Mouse (Mus musculus) inflammation-experienced regulatory T-cells, adult 6 months (primary cell): ENCODE results near the gene Zcwpw1. TPM values are rescaled to one million over a fixed set of nuclear protein-coding genes. Genes with fewer than 3 reads are reported as not detected.
"Not testable (repeated sequence)": the region's sequence is repeated elsewhere in the genome, so short reads cannot be mapped to it uniquely, and the experiment has no call there.

Source experiments
- ATAC-seq: one replicate; pipeline ENCODE4 v1.8.0; 2017
- polyA plus RNA-seq, 3 experiments: library from polyadenylated mRNA; unstranded; fragments of 100-300 nt; shearing (Covaris generic); gene quantifications; one replicate each; pipeline ENCODE4 v1.2.1; 2017

Gene Zcwpw1
- 10 to 100 TPM in 2 of 3 experiments, 1 to 10 TPM in 1; 4.7 to 12.0 (median 11.0) TPM for polyA plus RNA-seq

GRCm38 (mm10) chr5:137787151-137787928, at the start of gene Zcwpw1, which contains the start of gene Mepce:
Gene Zcwpw1 (plus strand): TSS chr5:137787798.
Gene Mepce (minus strand): TSS chr5:137787655.
- peak; percentile 66 for ATAC-seq

- no peak for ATAC-seq
Observed at GRCm38 (mm10) chr5:137738516-137738915, 49.1 kb upstream of the Zcwpw1 start.

GRCm38 (mm10) chr5:137739471-137739870, 48.1 kb upstream of the Zcwpw1 start:
- ATAC-seq, result no peak

- no peak for ATAC-seq
Observed at GRCm38 (mm10) chr5:137740506-137740905, 47.1 kb upstream of the Zcwpw1 start.

- ATAC-seq, result peak; percentile 36
Observed at GRCm38 (mm10) chr5:137741023-137741931, 46.3 kb upstream of the Zcwpw1 start, which contains the start of gene Nyap1. Gene Nyap1 (minus strand): TSS chr5:137741607.

GRCm38 (mm10) chr5:137742048-137742447, 45.5 kb upstream of the Zcwpw1 start:
- ATAC-seq, result no peak

- no peak for ATAC-seq
Observed at GRCm38 (mm10) chr5:137742836-137743235, 44.8 kb upstream of the Zcwpw1 start.

GRCm38 (mm10) chr5:137744197-137744596, 43.4 kb upstream of the Zcwpw1 start:
- ATAC-seq, result no peak

- ATAC-seq, result peak; percentile 78
Observed at GRCm38 (mm10) chr5:137745214-137746171, 42.1 kb upstream of the Zcwpw1 start, which contains the start of gene Tsc22d4. Gene Tsc22d4 (plus strand): TSS chr5:137745730.

- ATAC-seq, result peak; percentile 10
Observed at GRCm38 (mm10) chr5:137746282-137746850, 41.2 kb upstream of the Zcwpw1 start.

- no peak for ATAC-seq
Observed at GRCm38 (mm10) chr5:137746851-137747325, 40.7 kb upstream of the Zcwpw1 start.

- no peak for ATAC-seq
Observed at GRCm38 (mm10) chr5:137747326-137747961, 40.2 kb upstream of the Zcwpw1 start.

GRCm38 (mm10) chr5:137748130-137748770, 39.3 kb upstream of the Zcwpw1 start:
- no peak for ATAC-seq

- ATAC-seq, result peak; percentile 36
Observed at GRCm38 (mm10) chr5:137749196-137749836, 38.3 kb upstream of the Zcwpw1 start.

GRCm38 (mm10) chr5:137750212-137750611, 37.4 kb upstream of the Zcwpw1 start:
- ATAC-seq, result not testable (repeated sequence)

GRCm38 (mm10) chr5:137751221-137751887, 36.2 kb upstream of the Zcwpw1 start:
- no peak for ATAC-seq

- no peak for ATAC-seq
Observed at GRCm38 (mm10) chr5:137751988-137752387, 35.6 kb upstream of the Zcwpw1 start.

GRCm38 (mm10) chr5:137753111-137753832, 34.3 kb upstream of the Zcwpw1 start:
- ATAC-seq, result no peak
